23 mouse cellular contexts compared by ENCODE assay signal in the genomic region with DNA sequence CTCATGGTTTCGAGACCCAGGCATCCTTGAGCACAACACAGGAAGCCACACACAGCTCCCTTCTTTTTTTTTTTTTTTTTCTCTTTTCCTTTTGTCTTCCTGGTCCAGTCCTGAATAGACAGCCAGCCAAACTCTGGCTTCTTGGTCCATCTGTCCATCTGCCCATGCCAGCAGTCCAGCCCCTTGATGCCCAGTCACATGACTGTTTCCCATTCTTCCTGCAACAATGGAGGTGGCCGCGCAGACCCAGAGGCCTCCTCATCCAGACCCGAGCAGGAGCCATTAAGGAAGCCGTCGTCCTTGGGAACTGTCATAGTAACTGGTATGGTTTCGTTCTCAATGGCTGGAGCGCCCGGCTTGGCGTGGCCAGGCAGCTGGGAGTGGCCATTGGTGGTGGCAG. TPM values are rescaled to one million over a fixed set of nuclear protein-coding genes. Genes with fewer than 3 reads are reported as not detected.
DNase-seq lines count a peak whose midpoint lies in the region; ATAC-seq lines count a peak whose summit lies in the region.
"Had no signal": no experiment of that assay in that cellular context is flagged by ENCODE, and none has a peak within 500 bp of the region (broad histone marks: within the 10 kb centered on the region; RNA-seq: fewer than 3 reads in every experiment).

No protein-coding gene starts in this region.

- peaks cover 6% of the 10 kb centered on the region for H3K27me3 ChIP-seq in embryonic facial prominence, embryonic 12.5 days
- peaks cover 30% of the 10 kb centered on the region for H3K27me3 ChIP-seq in embryonic facial prominence, embryonic 10.5 days (replicated peaks; ENCODE audit: low read depth, poor library complexity, severe bottlenecking)
- H3K27me3 ChIP-seq in limb, embryonic 15.5 days = peaks cover 8% of the 10 kb centered on the region
- peaks cover 29% of the 10 kb centered on the region for H3K27me3 ChIP-seq in limb, embryonic 10.5 days (ENCODE audit: low read depth, poor library complexity, severe bottlenecking)
- H3K27me3 ChIP-seq: CH12.LX, Patski had no signal

- no peak overlapping the region for H3K4me2 ChIP-seq in embryonic facial prominence, embryonic 12.5 days (replicated peaks)
- no peak overlapping the region for H3K4me2 ChIP-seq in limb, embryonic 15.5 days

- H3K4me3 ChIP-seq in embryonic facial prominence, embryonic 12.5 days = no peak overlapping the region
- no peak overlapping the region for H3K4me3 ChIP-seq in embryonic facial prominence, embryonic 10.5 days
- H3K4me3 ChIP-seq in limb, embryonic 15.5 days = no peak overlapping the region
- H3K4me3 ChIP-seq in limb, embryonic 10.5 days = no peak overlapping the region

- DNase-seq in cerebellum, postnatal 10 days = peak; percentile 52 to 65
- no peak for DNase-seq in cerebellum, adult 9-10 months
- peak; percentile 35 to 41 for DNase-seq in cerebellum, postnatal 14 days
- DNase-seq in cerebellum, adult 8-10 months = no peak
- DNase-seq in embryonic facial prominence, embryonic 10.5 days (ENCODE audit: low spot score) = no peak
- DNase-seq in limb, embryonic 10.5 days (ENCODE audit: low spot score) = no peak
- DNase-seq: adrenal gland, adult 2 months; adrenal gland, adult 8-10 months; adrenal gland, postnatal 10 days; adrenal gland, postnatal 14 days; adrenal gland, postnatal 25 days; adrenal gland, postnatal 36 days; B cell, adult 2 months; cerebellum, adult 11 months; cerebellum, adult 11-12 months had no signal

- WGBS in embryonic facial prominence, embryonic 12.5 days = 93% methylated on average over 10 of the region's 10 CpGs
- WGBS in embryonic facial prominence, embryonic 10.5 days = 94% methylated on average over 10 of the region's 10 CpGs
- whole genome bisulfite sequencing in limb, embryonic 15.5 days = 90% methylated on average over 10 of the region's 10 CpGs
- 93% methylated on average over 10 of the region's 10 CpGs for WGBS in limb, embryonic 10.5 days

- H3K36me3 ChIP-seq in embryonic facial prominence, embryonic 12.5 days = peaks cover 54% of the 10 kb centered on the region
- H3K36me3 ChIP-seq in embryonic facial prominence, embryonic 10.5 days (replicated peaks) = peaks cover 53% of the 10 kb centered on the region
- peaks cover 50% of the 10 kb centered on the region for H3K36me3 ChIP-seq in limb, embryonic 15.5 days
- H3K36me3 ChIP-seq in limb, embryonic 10.5 days = peaks cover 56% of the 10 kb centered on the region

- 0 out of 2 replicates have a peak overlapping the region, but pooled peaks have one; percentile 30 for H3K27ac ChIP-seq in embryonic facial prominence, embryonic 12.5 days
- no peak overlapping the region for H3K27ac ChIP-seq in embryonic facial prominence, embryonic 10.5 days (replicated peaks)
- peak overlapping the region; percentile 22; the same call in 1 of the 2 replicates for H3K27ac ChIP-seq in limb, embryonic 15.5 days
- H3K27ac ChIP-seq in limb, embryonic 10.5 days = no peak overlapping the region

- peaks cover 22% of the 10 kb centered on the region for H3K4me1 ChIP-seq in embryonic facial prominence, embryonic 12.5 days
- H3K4me1 ChIP-seq in embryonic facial prominence, embryonic 10.5 days = peaks cover 36% of the 10 kb centered on the region
- H3K4me1 ChIP-seq in limb, embryonic 15.5 days = peaks cover 45% of the 10 kb centered on the region
- H3K4me1 ChIP-seq in limb, embryonic 10.5 days = peaks cover 33% of the 10 kb centered on the region

- H3K9me3 ChIP-seq in embryonic facial prominence, embryonic 12.5 days = no peaks in the 10 kb centered on the region
- H3K9me3 ChIP-seq in embryonic facial prominence, embryonic 10.5 days = no peaks in the 10 kb centered on the region
- H3K9me3 ChIP-seq in limb, embryonic 15.5 days = no peaks in the 10 kb centered on the region
- no peaks in the 10 kb centered on the region for H3K9me3 ChIP-seq in limb, embryonic 10.5 days (replicated peaks)

- H3K9ac ChIP-seq in embryonic facial prominence, embryonic 12.5 days = no peak overlapping the region
- H3K9ac ChIP-seq in limb, embryonic 15.5 days = no peak overlapping the region

- ATAC-seq in embryonic facial prominence, embryonic 12.5 days (ENCODE audit: insufficient number of reproducible peaks, insufficient read depth, low FRiP score, low TSS enrichment) = no peak
- ATAC-seq in limb, embryonic 15.5 days (ENCODE audit: insufficient number of reproducible peaks, low FRiP score, low TSS enrichment, low read depth) = no peak
- ATAC-seq: activated CD4-positive, CD25-positive, alpha-beta regulatory T cell, adult 4 months; CD4-positive, CD25-positive, alpha-beta regulatory T cell, adult 4 months; Patski had no signal

RNA-seq across cellular contexts. Expression of a gene that starts 19.6 kb away (rescaled TPM):
- 1.9 and 2.4 TPM in 2 replicates for polyA plus RNA-seq in embryonic facial prominence, embryonic 12.5 days (2016; fragmentation: Nextera tagmentation; extraction: Ambion mirVana)
- 0.86 and 4.4 TPM in 2 replicates for polyA plus RNA-seq in embryonic facial prominence, embryonic 10.5 days (2016; fragmentation: Nextera tagmentation; extraction: Ambion mirVana)
- 16.3 and 125 TPM in 2 replicates for polyA plus RNA-seq in limb, embryonic 15.5 days (2015; fragmentation: Nextera tagmentation; extraction: Ambion mirVana)
- polyA plus RNA-seq in limb, embryonic 10.5 days (2016; fragmentation: Nextera tagmentation; extraction: Ambion mirVana) = 1.7 and 3.5 TPM in 2 replicates
- polyA plus RNA-seq: activated CD4-positive, CD25-positive, alpha-beta regulatory T cell, adult 4 months; adrenal gland, adult 2 months; C2C12; CD4-positive, CD25-positive, alpha-beta regulatory T cell, adult 4 months; G1E had no signal

RNA-seq across cellular contexts. Expression of a gene that starts 24.9 kb away (rescaled TPM):
- polyA plus RNA-seq in embryonic facial prominence, embryonic 12.5 days (2016; fragmentation: Nextera tagmentation; extraction: Ambion mirVana) = 115 and 117 TPM in 2 replicates
- 39.2 and 46.3 TPM in 2 replicates for polyA plus RNA-seq in embryonic facial prominence, embryonic 10.5 days (2016; fragmentation: Nextera tagmentation; extraction: Ambion mirVana)
- 82.6 and 110 TPM in 2 replicates for polyA plus RNA-seq in limb, embryonic 15.5 days (2015; fragmentation: Nextera tagmentation; extraction: Ambion mirVana)
- polyA plus RNA-seq in limb, embryonic 10.5 days (2016; fragmentation: Nextera tagmentation; extraction: Ambion mirVana) = 36.3 and 49.2 TPM in 2 replicates
- polyA plus RNA-seq: activated CD4-positive, CD25-positive, alpha-beta regulatory T cell, adult 4 months; CD4-positive, CD25-positive, alpha-beta regulatory T cell, adult 4 months had no signal

Comparison
In these comparisons a context has a peak if more than half of its experiments do, and no peak if none do; other contexts are left out.
1. DNase-seq: peak in cerebellum, postnatal 10 days (2 of 2) and cerebellum, postnatal 14 days (2 of 2); none in cerebellum, adult 9-10 months (single experiment), cerebellum, adult 8-10 months (single experiment), embryonic facial prominence, embryonic 10.5 days (single experiment) and limb, embryonic 10.5 days (single experiment).
2. H3K27ac ChIP-seq: peak in embryonic facial prominence, embryonic 12.5 days (single experiment) and limb, embryonic 15.5 days (single experiment); none in embryonic facial prominence, embryonic 10.5 days (single experiment) and limb, embryonic 10.5 days (single experiment).